Mouse (Mus musculus) lung, postnatal 0 days (tissue): Measurements from ENCODE around the gene Prkag1. TPM values are rescaled to one million over a fixed set of nuclear protein-coding genes. Genes with fewer than 3 reads are reported as not detected.

Experiments used
- ATAC-seq: fragments of 200-750 bp; cut with Nextera tagmentation; 2 replicates; pipeline ENCODE4 v1.8.0; 2017; ENCODE audit warnings: moderate library complexity
- DNase-seq: peaks from one replicate; pipeline ENCODE4 v3.0.0-alpha.2; 2016; ENCODE audit warnings: low spot score
- H3K27ac ChIP-seq: fragments of 300-500 bp; sonication (generic); 2 replicates; pipeline ENCODE4 v1.5.1; 2014; ENCODE audit warnings: antibody characterized with exemption, mild to moderate bottlenecking, low read length, mixed read lengths
- H3K27me3 ChIP-seq: fragments of 300-500 bp; sonication (generic); replicated peaks from 2 replicates; pipeline ENCODE4 v1.6.1; 2014; ENCODE audit warnings: low read length, mixed read lengths; ENCODE audit not compliant: insufficient read depth
- H3K36me3 ChIP-seq: fragments of 300-500 bp; sonication (generic); 2 replicates; pipeline ENCODE4 v1.6.1; 2014; ENCODE audit warnings: low read length, mixed read lengths; ENCODE audit not compliant: insufficient read depth
- H3K4me1 ChIP-seq: fragments of 300-500 bp; sonication (generic); 2 replicates; pipeline ENCODE4 v1.6.1; 2014; ENCODE audit warnings: antibody characterized with exemption, low read depth, low read length, mixed read lengths; ENCODE audit not compliant: insufficient read depth
- H3K4me2 ChIP-seq: fragments of 300-500 bp; sonication (generic); replicated peaks from 2 replicates; pipeline ENCODE4 v1.6.1; 2014; ENCODE audit warnings: low read depth, mild to moderate bottlenecking, low read length, moderate library complexity, mixed read lengths
- H3K4me3 ChIP-seq: fragments of 300-500 bp; sonication (generic); 2 replicates; pipeline ENCODE4 v1.5.1; 2014; ENCODE audit warnings: low read depth, low read length
- H3K9ac ChIP-seq: fragments of 300-500 bp; sonication (generic); replicated peaks from 2 replicates; pipeline ENCODE4 v1.6.1; 2014; ENCODE audit warnings: low read depth, mild to moderate bottlenecking
- H3K9me3 ChIP-seq: fragments of 300-500 bp; sonication (generic); 2 replicates; pipeline ENCODE4 v1.6.1; 2016; ENCODE audit warnings: low read length, mixed read lengths
- CTCF ChIP-seq: IDR thresholded peaks from 2 replicates; pipeline ENCODE4 v1.5.1; 2016; ENCODE audit warnings: antibody characterized with exemption, mild to moderate bottlenecking
- EP300 ChIP-seq: IDR thresholded peaks from 2 replicates; pipeline ENCODE4 v1.6.1; 2016; ENCODE audit warnings: antibody characterized with exemption, mild to moderate bottlenecking, control low read depth
- WGBS: fragments of 180-500 bp; shearing (Covaris S2); extraction: QIAGEN DNeasy Blood & Tissue Kit; methylation state at CpG from one replicate; pipeline ENCODE4 v1.1.7; 2014; 5-methylcytosine and 5-hydroxymethylcytosine counted together
- polyA plus RNA-seq: library from polyadenylated mRNA; unstranded; fragments of >200 nt; fragmentation: Nextera tagmentation; extraction: Ambion mirVana; gene quantifications from 2 replicates; pipeline ENCODE4 v1.2.1, GENCODE M21; 2015

Prkag1 gene
- polyA plus RNA-seq, 1 experiment from 2014 or later, result 76.7 TPM

DNA sequence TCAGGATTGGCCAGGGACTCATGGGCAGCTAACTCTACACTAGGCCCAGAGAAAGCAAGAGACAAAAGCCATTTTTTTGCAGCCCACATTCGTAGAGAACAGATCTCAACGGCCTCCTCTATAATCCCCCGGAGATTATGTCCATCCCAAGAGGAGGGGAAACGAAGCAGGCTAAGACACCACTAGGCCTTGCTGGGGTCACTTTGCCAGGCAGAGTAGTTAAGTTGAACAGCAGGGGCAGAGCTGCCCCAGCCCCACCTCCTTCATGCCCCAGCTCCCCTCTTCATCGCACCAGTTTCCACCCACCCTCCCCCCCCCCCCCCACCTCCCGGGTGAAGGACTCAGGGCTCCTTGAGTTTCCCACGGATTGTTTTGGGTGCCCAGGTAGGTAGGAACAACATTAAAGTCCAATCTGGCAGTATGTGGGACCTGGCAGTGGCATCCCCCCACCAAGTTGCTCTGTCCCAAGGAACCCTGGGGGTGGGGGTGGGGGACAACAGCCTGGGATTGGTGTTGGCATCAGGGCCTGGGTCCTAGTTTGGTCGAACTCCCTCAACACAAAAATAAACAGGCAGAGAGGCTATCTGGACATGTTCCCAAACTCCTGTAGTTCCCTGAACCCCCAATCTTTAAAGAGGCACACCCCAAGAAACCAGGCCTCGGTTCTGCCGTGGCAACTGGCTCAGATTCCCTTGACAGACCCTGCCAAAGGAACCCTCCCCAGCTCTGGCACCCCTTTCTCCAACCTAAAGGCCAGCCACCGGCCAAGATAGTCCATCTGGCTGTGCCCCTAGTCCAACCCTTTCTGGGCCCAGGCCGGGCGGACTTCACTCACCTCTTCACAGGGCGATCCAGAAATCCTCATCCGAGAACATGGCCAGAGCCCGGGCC is 39.1 kb upstream of the Prkag1 start:
- H3K9me3 ChIP-seq, result no peaks in the 10 kb centered on the region
- H3K27me3 ChIP-seq, result no peaks in the 10 kb centered on the region
- peak overlapping the region; percentile 99 for H3K27ac ChIP-seq
- no peak for ATAC-seq
- TF ChIP-seq EP300 (no peak), CTCF (no peak)
- peak overlapping the region; percentile 92 for H3K4me3 ChIP-seq
- peaks cover 8% of the 10 kb centered on the region; the same call in 1 of the 2 replicates for H3K36me3 ChIP-seq
- peak overlapping the region; percentile 78 for H3K4me2 ChIP-seq
- H3K9ac ChIP-seq, result peak overlapping the region; percentile 99
- under 1% methylated on average over 15 of the region's 16 CpGs for WGBS
- H3K4me1 ChIP-seq, result peaks cover 12% of the 10 kb centered on the region
- DNase-seq, result peak; percentile 43

DNA sequence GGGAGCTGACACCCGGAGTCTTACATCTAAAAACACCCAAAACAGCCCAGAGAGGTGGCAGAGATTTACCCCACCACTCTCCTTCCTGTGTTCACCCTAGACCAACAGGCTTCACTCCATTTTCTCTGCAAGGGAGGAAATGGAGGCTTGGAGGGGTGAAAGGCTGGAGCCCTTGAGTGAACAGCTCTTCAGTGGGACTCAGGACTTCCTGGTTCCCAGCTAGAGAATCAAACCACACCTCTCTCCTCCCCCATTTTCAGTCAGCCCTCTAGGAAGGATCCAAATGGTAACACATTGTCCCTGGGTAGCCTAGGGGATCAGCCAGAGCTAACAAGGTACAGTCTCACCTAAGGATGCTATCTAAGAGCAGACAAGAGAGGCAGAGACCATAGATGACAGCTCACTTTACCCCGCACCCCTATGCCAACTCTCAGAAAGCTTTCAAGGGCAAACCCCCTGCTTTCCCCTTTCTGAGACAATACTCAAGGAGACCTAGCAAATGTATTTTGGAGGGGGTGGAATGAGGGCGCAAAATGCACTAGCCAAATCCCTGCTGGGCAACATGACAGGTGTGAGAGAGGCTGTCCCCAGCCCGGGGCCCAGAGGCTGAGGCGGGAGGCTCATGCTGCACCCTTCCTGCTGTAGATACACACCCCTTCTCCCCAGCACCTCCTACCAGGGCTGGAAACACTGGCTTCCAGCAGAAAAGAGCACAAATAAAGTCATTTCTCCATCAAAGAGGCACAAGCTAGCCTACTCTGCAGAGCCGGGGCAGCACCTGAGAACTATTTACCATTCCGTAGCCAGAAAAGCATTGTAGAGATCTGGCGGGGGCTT is 38.2 kb upstream of the Prkag1 start:
- DNase-seq, result peak; percentile 90
- Histone ChIP-seq H3K4me2 (peak overlapping the region; percentile 78), H3K36me3 (peaks cover 9% of the 10 kb centered on the region; the same call in 1 of the 2 replicates), H3K4me1 (peaks cover 12% of the 10 kb centered on the region), H3K27me3 (no peaks in the 10 kb centered on the region), H3K9ac (peak overlapping the region; percentile 99; the same call in 1 of the 2 replicates), H3K4me3 (peak overlapping the region; percentile 92), H3K9me3 (no peaks in the 10 kb centered on the region), H3K27ac (peak overlapping the region; percentile 99)
- 9% methylated on average over 8 of the region's 8 CpGs for WGBS
- no peak for TF ChIP-seq CTCF
- peak; percentile 23 for ATAC-seq

DNA sequence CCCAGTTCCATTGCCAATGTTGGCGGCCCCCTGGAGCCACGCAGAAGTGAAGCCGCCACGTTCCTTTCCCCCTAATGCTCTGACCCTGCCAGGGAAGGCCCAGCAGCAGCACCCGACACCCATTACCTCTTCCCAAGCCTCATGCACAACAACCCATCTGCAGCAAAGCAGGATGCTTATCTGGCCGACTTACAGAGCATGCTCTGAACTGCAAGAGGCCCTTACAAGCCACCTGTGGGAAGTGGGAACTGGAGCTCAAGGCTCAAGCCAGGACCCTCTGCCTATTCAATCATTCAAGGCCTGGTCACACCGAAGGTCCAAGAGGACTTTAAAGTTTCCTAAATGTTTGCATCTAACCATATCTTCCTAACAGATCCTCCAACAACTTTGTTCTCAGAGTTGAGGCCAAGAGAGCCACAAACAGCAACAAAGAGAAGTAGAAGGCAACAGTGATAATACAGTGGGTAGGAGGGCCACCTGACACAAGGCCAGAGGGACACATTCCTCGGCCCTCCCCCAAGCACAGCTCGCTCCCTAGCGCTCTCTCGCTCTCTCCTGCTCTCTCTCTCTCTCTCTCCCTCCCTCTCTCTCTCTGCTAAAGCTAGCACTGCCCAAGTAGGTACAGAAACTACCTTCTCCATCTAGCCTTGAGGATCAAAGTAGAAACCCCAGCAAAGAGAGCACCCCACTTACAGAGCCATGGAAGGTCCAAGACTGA is 37.2 kb upstream of the Prkag1 start:
- H3K4me1 ChIP-seq, result peaks cover 12% of the 10 kb centered on the region
- peak overlapping the region; percentile 19; the same call in 1 of the 2 replicates for H3K9ac ChIP-seq
- 23% methylated on average over 11 of the region's 11 CpGs for WGBS
- peak overlapping the region; percentile 78 for H3K4me2 ChIP-seq
- H3K36me3 ChIP-seq, result peaks cover 14% of the 10 kb centered on the region
- ATAC-seq, result no peak
- no peak for DNase-seq
- TF ChIP-seq CTCF (no peak), EP300 (no peak)
- no peaks in the 10 kb centered on the region for H3K27me3 ChIP-seq
- peak overlapping the region; percentile 99 for H3K27ac ChIP-seq
- peak overlapping the region; percentile 92 for H3K4me3 ChIP-seq
- no peaks in the 10 kb centered on the region for H3K9me3 ChIP-seq

DNA sequence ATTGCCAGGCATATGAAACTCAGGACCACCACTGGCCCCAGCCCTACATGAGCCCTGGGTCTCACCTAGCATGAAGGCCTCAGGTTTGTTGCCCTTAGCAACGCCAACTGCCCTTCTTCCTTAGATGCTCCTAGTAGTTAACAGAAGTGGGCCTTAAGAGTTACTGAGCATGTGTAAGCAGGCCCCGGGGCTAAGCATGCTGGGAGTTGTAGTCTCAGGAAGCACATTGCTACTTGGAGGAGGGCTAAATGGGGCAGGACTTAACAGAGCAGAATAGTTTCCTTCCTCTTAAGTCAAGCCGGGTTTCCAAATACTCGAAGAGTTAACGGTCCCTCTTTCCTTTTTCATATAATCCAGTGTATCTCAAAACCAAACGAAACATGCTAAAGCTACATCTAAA is 36.0 kb upstream of the Prkag1 start:
- Histone ChIP-seq H3K4me1 (peaks cover 12% of the 10 kb centered on the region), H3K9ac (no peak overlapping the region), H3K9me3 (no peaks in the 10 kb centered on the region), H3K27me3 (no peaks in the 10 kb centered on the region), H3K27ac (no peak overlapping the region), H3K36me3 (peaks cover 24% of the 10 kb centered on the region), H3K4me3 (peak overlapping the region; percentile 3; the same call in 1 of the 2 replicates), H3K4me2 (peak overlapping the region; percentile 78)
- WGBS, result 21% methylated on average over 6 of the region's 6 CpGs
- TF ChIP-seq CTCF (no peak), EP300 (no peak)
- DNase-seq, result peak; percentile 92
- ATAC-seq, result peak; percentile 52

DNA sequence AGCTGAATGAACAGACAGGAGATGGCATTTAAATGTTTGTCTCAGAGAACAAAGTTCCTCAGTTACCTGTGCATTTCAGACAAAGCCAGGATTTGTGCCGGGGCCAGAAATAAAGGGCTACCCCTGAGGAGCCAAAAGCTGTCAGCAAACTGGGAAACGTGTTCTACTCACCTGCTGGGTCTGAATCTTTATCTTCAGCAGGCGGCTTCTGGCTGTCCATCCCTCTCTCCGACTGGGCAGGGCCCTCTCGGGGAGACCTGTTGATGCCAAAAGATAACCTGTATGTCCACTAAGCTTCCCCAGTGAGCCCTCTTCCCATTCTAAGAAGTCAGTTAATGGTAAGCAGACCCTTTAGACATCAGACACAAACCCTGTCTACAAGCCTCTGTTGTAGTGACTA is 35.2 kb upstream of the Prkag1 start:
- ATAC-seq, result no peak
- DNase-seq, result no peak
- TF ChIP-seq EP300, result no peak
- Histone ChIP-seq H3K4me1 (peaks cover 12% of the 10 kb centered on the region), H3K4me3 (no peak overlapping the region), H3K36me3 (peaks cover 32% of the 10 kb centered on the region), H3K27ac (no peak overlapping the region), H3K27me3 (no peaks in the 10 kb centered on the region), H3K9me3 (no peaks in the 10 kb centered on the region), H3K4me2 (no peak overlapping the region), H3K9ac (no peak overlapping the region)
- WGBS, result 86% methylated on average over 5 of the region's 5 CpGs

DNA sequence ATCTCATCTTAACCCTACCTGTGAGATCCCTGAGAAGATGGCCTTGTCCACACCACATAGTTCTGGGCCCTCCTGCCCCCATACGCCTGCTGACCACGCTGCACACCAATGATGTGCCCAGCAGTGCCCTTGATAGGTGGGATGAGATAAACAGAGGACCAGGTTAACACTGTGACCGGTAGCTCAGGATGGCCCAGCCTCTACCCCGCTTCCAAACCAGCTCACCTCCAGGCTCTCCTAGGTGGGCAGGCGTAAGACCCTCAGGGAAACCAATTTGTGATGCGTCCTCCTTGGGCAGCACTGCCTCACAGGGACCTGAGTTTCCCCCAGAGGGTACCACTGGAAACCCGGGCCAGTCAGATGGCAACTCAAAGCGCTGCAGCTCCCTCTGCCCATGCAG is 34.5 kb upstream of the Prkag1 start:
- Histone ChIP-seq H3K4me2 (no peak overlapping the region), H3K9me3 (no peaks in the 10 kb centered on the region), H3K4me3 (no peak overlapping the region), H3K27ac (no peak overlapping the region), H3K4me1 (peaks cover 12% of the 10 kb centered on the region), H3K36me3 (peaks cover 40% of the 10 kb centered on the region), H3K9ac (no peak overlapping the region), H3K27me3 (no peaks in the 10 kb centered on the region)
- DNase-seq (no peak), ATAC-seq (no peak)
- WGBS, result 96% methylated on average over 8 of the region's 8 CpGs
- TF ChIP-seq CTCF, result no peak
